Mouse (Mus musculus) hindbrain, embryonic 15.5 days (tissue): ENCODE measurements around the gene Tbcc. TPM values are rescaled to one million over a fixed set of nuclear protein-coding genes. Genes with fewer than 3 reads are reported as not detected.

ENCODE experiments used
- ATAC-seq: fragments of 200-750 bp; cut with Nextera tagmentation; 2 replicates; pipeline ENCODE4 v1.8.0; 2017; ENCODE audit warnings: low read depth, moderate number of reproducible peaks, moderate TSS enrichment; ENCODE audit not compliant: low FRiP score
- H3K27ac ChIP-seq: fragments of 300-500 bp; sonication (generic); replicated peaks from 2 replicates; pipeline ENCODE4 v1.5.1; 2015; ENCODE audit warnings: mild to moderate bottlenecking, inconsistent platforms
- H3K27me3 ChIP-seq: fragments of 300-500 bp; sonication (generic); 2 replicates; pipeline ENCODE4 v1.6.1; 2015; ENCODE audit warnings: control low read depth, inconsistent platforms
- H3K36me3 ChIP-seq: fragments of 300-500 bp; sonication (generic); 2 replicates; pipeline ENCODE4 v1.6.1; 2015; ENCODE audit warnings: control low read depth, inconsistent platforms
- H3K4me1 ChIP-seq: fragments of 300-500 bp; sonication (generic); replicated peaks from 2 replicates; pipeline ENCODE4 v1.6.1; 2015; ENCODE audit warnings: control low read depth, inconsistent platforms
- H3K4me2 ChIP-seq: fragments of 300-500 bp; sonication (generic); 2 replicates; pipeline ENCODE4 v1.6.1; 2015; ENCODE audit warnings: moderate library complexity, mild to moderate bottlenecking, inconsistent platforms
- H3K4me3 ChIP-seq: fragments of 300-500 bp; sonication (generic); 2 replicates; pipeline ENCODE4 v1.5.1; 2015; ENCODE audit warnings: mild to moderate bottlenecking, inconsistent platforms
- H3K9ac ChIP-seq: fragments of 300-500 bp; sonication (generic); 2 replicates; pipeline ENCODE4 v1.6.1; 2015; ENCODE audit warnings: inconsistent platforms
- H3K9me3 ChIP-seq: fragments of 300-500 bp; sonication (generic); 2 replicates; pipeline ENCODE4 v1.6.1; 2016; ENCODE audit warnings: control low read depth, inconsistent platforms
- WGBS: fragments of 180-500 bp; shearing (Covaris S2); methylation state at CpG from one replicate; pipeline ENCODE4 v1.1.7; 2015; 5-methylcytosine and 5-hydroxymethylcytosine counted together
- polyA plus RNA-seq: library from polyadenylated mRNA; unstranded; fragments of >200 nt; fragmentation: Nextera tagmentation; extraction: Ambion mirVana; gene quantifications from 2 replicates; pipeline ENCODE4 v1.2.1, GENCODE M21; 2015

Gene Tbcc
- polyA plus RNA-seq, 1 experiment from 2014 or later = 60.8 TPM

- Histone ChIP-seq H3K9me3 (no peaks in the 10 kb centered on the region), H3K27ac (no peak overlapping the region), H3K27me3 (no peaks in the 10 kb centered on the region), H3K36me3 (no peaks in the 10 kb centered on the region), H3K4me3 (no peak overlapping the region), H3K4me1 (no peaks in the 10 kb centered on the region; the same call in 1 of the 2 replicates), H3K4me2 (no peak overlapping the region), H3K9ac (no peak overlapping the region)
- ATAC-seq = no peak
- WGBS = 36% methylated on average over 10 of the region's 10 CpGs
Measured at GRCm38 (mm10) chr17:46874133-46874532, 16.4 kb upstream of the Tbcc start.

GRCm38 (mm10) chr17:46875626-46876025 is 14.9 kb upstream of the Tbcc start:
- ATAC-seq = no peak
- Histone ChIP-seq H3K36me3 (no peaks in the 10 kb centered on the region), H3K27me3 (no peaks in the 10 kb centered on the region), H3K9me3 (no peaks in the 10 kb centered on the region), H3K4me3 (no peak overlapping the region), H3K27ac (no peak overlapping the region), H3K9ac (no peak overlapping the region), H3K4me1 (peaks cover 8% of the 10 kb centered on the region), H3K4me2 (no peak overlapping the region)
- WGBS = 63% methylated on average over 3 of the region's 3 CpGs

- no peaks in the 10 kb centered on the region for H3K9me3 ChIP-seq
- no peaks in the 10 kb centered on the region for H3K36me3 ChIP-seq
- peaks cover 8% of the 10 kb centered on the region for H3K4me1 ChIP-seq
- 72% methylated on average over 8 of the region's 8 CpGs for WGBS
- H3K27ac ChIP-seq = no peak overlapping the region
- no peaks in the 10 kb centered on the region for H3K27me3 ChIP-seq
- H3K4me2 ChIP-seq = no peak overlapping the region
- ATAC-seq = no peak
- H3K9ac ChIP-seq = no peak overlapping the region
- no peak overlapping the region for H3K4me3 ChIP-seq
Measured at GRCm38 (mm10) chr17:46876371-46876950, 14.0 kb upstream of the Tbcc start.

GRCm38 (mm10) chr17:46877061-46877460 is 13.4 kb upstream of the Tbcc start:
- Histone ChIP-seq H3K4me3 (no peak overlapping the region), H3K4me2 (no peak overlapping the region), H3K36me3 (no peaks in the 10 kb centered on the region), H3K9ac (no peak overlapping the region), H3K27me3 (no peaks in the 10 kb centered on the region), H3K27ac (no peak overlapping the region), H3K9me3 (no peaks in the 10 kb centered on the region), H3K4me1 (peaks cover 8% of the 10 kb centered on the region)
- ATAC-seq = no peak
- WGBS = 72% methylated on average over 5 of the region's 5 CpGs

GRCm38 (mm10) chr17:46879841-46880311 is 10.6 kb upstream of the Tbcc start:
- no peak overlapping the region for H3K9ac ChIP-seq

GRCm38 (mm10) chr17:46880322-46880721 is 10.2 kb upstream of the Tbcc start:
- Histone ChIP-seq H3K4me3 (no peak overlapping the region), H3K27ac (0 out of 2 replicates have a peak overlapping the region, but pooled peaks have one; percentile 32), H3K36me3 (no peaks in the 10 kb centered on the region), H3K27me3 (no peaks in the 10 kb centered on the region), H3K4me1 (peaks cover 8% of the 10 kb centered on the region), H3K4me2 (no peak overlapping the region), H3K9me3 (no peaks in the 10 kb centered on the region), H3K9ac (no peak overlapping the region)
- 71% methylated on average over 2 of the region's 2 CpGs for whole genome bisulfite sequencing
- ATAC-seq = no peak

More at GRCm38 (mm10) chr17:46879841-46880311, 10.6 kb upstream of the Tbcc start:
- H3K4me1 ChIP-seq = peaks cover 8% of the 10 kb centered on the region
- 32% methylated on average over 14 of the region's 14 CpGs for WGBS
- 0 out of 2 replicates have a peak overlapping the region, but pooled peaks have one; percentile 32 for H3K27ac ChIP-seq
- no peaks in the 10 kb centered on the region for H3K27me3 ChIP-seq
- no peak overlapping the region for H3K4me3 ChIP-seq
- ATAC-seq = peak; percentile 73; the same call in 1 of the 2 replicates
- no peak overlapping the region for H3K4me2 ChIP-seq
- no peaks in the 10 kb centered on the region for H3K36me3 ChIP-seq
- H3K9me3 ChIP-seq = no peaks in the 10 kb centered on the region

GRCm38 (mm10) chr17:46881728-46882127 is 8.8 kb upstream of the Tbcc start:
- Histone ChIP-seq H3K4me3 (no peak overlapping the region), H3K4me1 (peaks cover 8% of the 10 kb centered on the region), H3K9me3 (no peaks in the 10 kb centered on the region), H3K27ac (no peak overlapping the region), H3K27me3 (no peaks in the 10 kb centered on the region), H3K9ac (no peak overlapping the region), H3K4me2 (no peak overlapping the region), H3K36me3 (no peaks in the 10 kb centered on the region)
- 81% methylated on average over 6 of the region's 6 CpGs for WGBS
- no peak for ATAC-seq

GRCm38 (mm10) chr17:46883107-46883506 is 7.4 kb upstream of the Tbcc start:
- no peak overlapping the region for H3K27ac ChIP-seq
- no peaks in the 10 kb centered on the region for H3K9me3 ChIP-seq
- no peaks in the 10 kb centered on the region for H3K36me3 ChIP-seq
- no peak overlapping the region for H3K4me3 ChIP-seq
- no peak overlapping the region for H3K4me2 ChIP-seq
- WGBS = 92% methylated on average over 9 of the region's 9 CpGs
- no peak overlapping the region for H3K9ac ChIP-seq
- H3K4me1 ChIP-seq = peaks cover 13% of the 10 kb centered on the region
- no peaks in the 10 kb centered on the region for H3K27me3 ChIP-seq
- no peak for ATAC-seq

- Histone ChIP-seq H3K4me3 (no peak overlapping the region), H3K9ac (no peak overlapping the region), H3K4me1 (peaks cover 18% of the 10 kb centered on the region), H3K27ac (no peak overlapping the region), H3K27me3 (no peaks in the 10 kb centered on the region), H3K9me3 (no peaks in the 10 kb centered on the region), H3K36me3 (no peaks in the 10 kb centered on the region), H3K4me2 (no peak overlapping the region)
- ATAC-seq = no peak
- WGBS = 90% methylated on average over 6 of the region's 6 CpGs
Measured at GRCm38 (mm10) chr17:46884766-46885165, 5.7 kb upstream of the Tbcc start.

- Histone ChIP-seq H3K4me1 (peaks cover 14% of the 10 kb centered on the region), H3K9ac (no peak overlapping the region), H3K4me3 (no peak overlapping the region), H3K27me3 (no peaks in the 10 kb centered on the region), H3K9me3 (no peaks in the 10 kb centered on the region), H3K36me3 (no peaks in the 10 kb centered on the region), H3K4me2 (no peak overlapping the region), H3K27ac (no peak overlapping the region)
- ATAC-seq = no peak
- WGBS = 88% methylated on average over 11 of the region's 11 CpGs
Measured at GRCm38 (mm10) chr17:46885218-46885909, 5.1 kb upstream of the Tbcc start.

GRCm38 (mm10) chr17:46885910-46886643 is 4.4 kb upstream of the Tbcc start:
- no peaks in the 10 kb centered on the region for H3K9me3 ChIP-seq
- H3K4me1 ChIP-seq = peaks cover 14% of the 10 kb centered on the region
- no peaks in the 10 kb centered on the region for H3K27me3 ChIP-seq
- 0 out of 2 replicates have a peak overlapping the region, but pooled peaks have one; percentile 23 for H3K27ac ChIP-seq
- ATAC-seq = no peak
- H3K9ac ChIP-seq = no peak overlapping the region
- no peak overlapping the region for H3K4me3 ChIP-seq
- 57% methylated on average over 17 of the region's 17 CpGs for WGBS
- no peak overlapping the region for H3K4me2 ChIP-seq
- no peaks in the 10 kb centered on the region for H3K36me3 ChIP-seq
